Mouse (Mus musculus): Measurements from ENCODE around the gene Stx1a. TPM values are rescaled to one million over a fixed set of nuclear protein-coding genes. Genes with fewer than 3 reads are reported as not detected.

The Stx1a gene
- polyA plus RNA-seq, 1 experiment from 2014 or later = 54.5 TPM

DNA sequence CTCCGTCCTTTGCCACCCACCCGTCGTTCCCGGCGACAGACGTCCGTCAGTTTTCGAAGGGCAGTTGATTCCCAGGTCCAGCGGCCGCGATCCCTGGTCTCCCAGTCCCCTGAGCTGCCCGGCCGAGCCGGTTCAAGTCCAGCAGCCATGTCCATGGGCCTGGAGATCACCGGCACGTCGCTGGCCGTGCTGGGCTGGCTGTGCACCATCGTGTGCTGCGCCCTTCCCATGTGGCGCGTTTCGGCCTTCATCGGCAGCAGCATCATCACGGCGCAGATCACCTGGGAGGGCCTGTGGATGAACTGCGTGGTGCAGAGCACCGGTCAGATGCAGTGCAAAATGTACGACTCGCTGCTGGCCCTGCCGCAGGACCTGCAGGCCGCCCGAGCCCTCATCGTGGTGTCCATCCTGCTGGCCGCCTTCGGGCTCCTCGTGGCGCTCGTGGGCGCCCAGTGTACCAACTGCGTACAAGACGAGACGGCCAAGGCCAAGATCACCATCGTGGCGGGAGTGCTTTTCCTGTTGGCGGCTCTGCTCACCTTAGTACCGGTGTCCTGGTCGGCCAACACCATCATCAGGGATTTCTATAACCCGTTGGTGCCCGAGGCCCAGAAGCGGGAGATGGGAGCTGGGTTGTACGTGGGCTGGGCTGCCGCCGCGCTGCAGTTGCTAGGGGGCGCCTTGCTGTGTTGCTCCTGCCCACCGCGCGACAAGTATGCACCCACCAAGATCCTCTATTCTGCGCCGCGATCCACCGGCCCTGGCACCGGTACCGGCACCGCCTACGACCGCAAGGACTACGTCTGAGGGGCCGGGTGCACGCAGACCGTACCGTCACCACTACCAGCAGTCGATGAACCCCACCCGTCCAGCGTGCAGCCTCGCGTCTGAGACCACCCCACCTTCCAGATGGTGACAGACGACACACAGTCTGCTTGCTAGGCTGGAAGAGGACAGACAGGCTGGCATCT is 36.7 kb upstream of the Stx1a start:
- Histone ChIP-seq H3K9me3 (no peaks in the 10 kb centered on the region), H3K9ac (0 out of 2 replicates have a peak overlapping the region, but pooled peaks have one; percentile 13), H3K4me2 (replicated peaks) (peak overlapping the region; percentile 48), H3K4me1 (peaks cover 24% of the 10 kb centered on the region), H3K27ac (no peak overlapping the region), H3K4me3 (peak overlapping the region; percentile 22), H3K27me3 (replicated peaks) (peaks cover 49% of the 10 kb centered on the region), H3K36me3 (no peaks in the 10 kb centered on the region)
- no peak for ATAC-seq (ENCODE audit: low FRiP score, low read depth)
- 3% methylated on average over 79 of the region's 79 CpGs for WGBS

GRCm38 (mm10) chr5:134989166-134989565 is 34.1 kb upstream of the Stx1a start:
- Histone ChIP-seq H3K9me3 (no peaks in the 10 kb centered on the region), H3K9ac (no peak overlapping the region), H3K27ac (no peak overlapping the region), H3K36me3 (no peaks in the 10 kb centered on the region), H3K27me3 (replicated peaks) (peaks cover 47% of the 10 kb centered on the region), H3K4me1 (peaks cover 19% of the 10 kb centered on the region), H3K4me3 (no peak overlapping the region), H3K4me2 (replicated peaks) (no peak overlapping the region)
- no peak for ATAC-seq (ENCODE audit: low FRiP score, low read depth)
- WGBS = 57% methylated on average over 11 of the region's 11 CpGs

GRCm38 (mm10) chr5:134989741-134990140 is 33.5 kb upstream of the Stx1a start:
- no peak for ATAC-seq (ENCODE audit: low FRiP score, low read depth)
- no peak overlapping the region for H3K4me3 ChIP-seq
- no peak overlapping the region for H3K4me2 ChIP-seq (replicated peaks)
- no peak overlapping the region for H3K27ac ChIP-seq
- no peaks in the 10 kb centered on the region for H3K9me3 ChIP-seq
- H3K36me3 ChIP-seq = no peaks in the 10 kb centered on the region
- H3K27me3 ChIP-seq (replicated peaks) = peaks cover 41% of the 10 kb centered on the region
- WGBS = 78% methylated on average over 6 of the region's 6 CpGs
- no peak overlapping the region for H3K9ac ChIP-seq
- peaks cover 18% of the 10 kb centered on the region for H3K4me1 ChIP-seq

GRCm38 (mm10) chr5:134992566-134992965 is 30.7 kb upstream of the Stx1a start:
- Histone ChIP-seq H3K9me3 (no peaks in the 10 kb centered on the region), H3K4me3 (no peak overlapping the region), H3K9ac (no peak overlapping the region), H3K36me3 (no peaks in the 10 kb centered on the region), H3K27me3 (replicated peaks) (peaks cover 13% of the 10 kb centered on the region), H3K4me2 (replicated peaks) (no peak overlapping the region), H3K27ac (no peak overlapping the region), H3K4me1 (no peaks in the 10 kb centered on the region)
- no peak for ATAC-seq (ENCODE audit: low FRiP score, low read depth)
- 86% methylated on average over 5 of the region's 5 CpGs for WGBS

DNA sequence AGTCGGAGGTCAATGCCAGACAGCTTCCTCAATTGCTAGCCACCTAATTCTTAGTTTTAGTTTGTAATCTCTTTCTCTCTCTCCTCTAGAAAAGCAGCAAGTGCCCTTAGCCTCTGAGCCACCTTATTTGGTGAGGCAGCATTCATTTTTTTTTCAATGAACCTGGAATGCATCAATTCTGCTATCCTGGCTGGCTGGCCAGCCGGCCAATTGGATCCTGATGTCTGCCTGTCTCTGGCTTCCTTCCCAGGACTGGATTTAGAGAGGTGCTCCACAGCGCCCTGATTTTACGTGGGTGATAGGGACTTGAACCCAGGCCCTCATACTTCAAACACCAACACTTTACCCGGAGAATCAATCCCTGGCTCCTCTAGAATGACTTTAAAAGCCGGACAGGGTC is 24.9 kb upstream of the Stx1a start:
- no peaks in the 10 kb centered on the region for H3K9me3 ChIP-seq
- no peak overlapping the region for H3K27ac ChIP-seq
- no peaks in the 10 kb centered on the region for H3K36me3 ChIP-seq
- H3K27me3 ChIP-seq (replicated peaks) = no peaks in the 10 kb centered on the region
- no peak for ATAC-seq (ENCODE audit: low FRiP score, low read depth)
- H3K9ac ChIP-seq = no peak overlapping the region
- no peak overlapping the region for H3K4me2 ChIP-seq (replicated peaks)
- H3K4me1 ChIP-seq = peaks cover 7% of the 10 kb centered on the region
- H3K4me3 ChIP-seq = no peak overlapping the region
- 80% methylated on average over 6 of the region's 6 CpGs for WGBS

DNA sequence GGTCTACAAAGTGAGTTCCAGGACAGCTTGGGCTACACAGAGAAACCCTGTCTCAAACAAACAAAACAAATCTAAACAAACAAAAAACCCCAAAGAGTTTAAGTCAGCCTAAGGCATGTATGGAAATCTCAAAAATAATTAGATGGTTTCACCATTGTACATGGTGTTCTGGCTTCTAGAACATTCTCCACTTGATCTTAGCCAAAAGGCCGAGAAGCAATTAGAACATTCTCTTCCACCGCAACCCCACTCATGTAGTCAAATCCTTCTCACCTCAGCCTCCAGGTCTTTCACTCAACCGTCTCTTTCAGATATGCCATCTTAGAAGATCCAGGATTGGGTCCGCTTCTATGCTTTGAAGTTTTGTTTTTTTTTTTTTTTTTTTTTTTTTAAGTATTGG is 23.5 kb upstream of the Stx1a start:
- Histone ChIP-seq H3K4me2 (replicated peaks) (no peak overlapping the region), H3K4me3 (no peak overlapping the region), H3K27ac (no peak overlapping the region), H3K9ac (no peak overlapping the region), H3K27me3 (replicated peaks) (no peaks in the 10 kb centered on the region), H3K36me3 (no peaks in the 10 kb centered on the region), H3K9me3 (no peaks in the 10 kb centered on the region), H3K4me1 (peaks cover 7% of the 10 kb centered on the region)
- 93% methylated on average over 4 of the region's 4 CpGs for WGBS
- ATAC-seq (ENCODE audit: low FRiP score, low read depth) = no peak

DNA sequence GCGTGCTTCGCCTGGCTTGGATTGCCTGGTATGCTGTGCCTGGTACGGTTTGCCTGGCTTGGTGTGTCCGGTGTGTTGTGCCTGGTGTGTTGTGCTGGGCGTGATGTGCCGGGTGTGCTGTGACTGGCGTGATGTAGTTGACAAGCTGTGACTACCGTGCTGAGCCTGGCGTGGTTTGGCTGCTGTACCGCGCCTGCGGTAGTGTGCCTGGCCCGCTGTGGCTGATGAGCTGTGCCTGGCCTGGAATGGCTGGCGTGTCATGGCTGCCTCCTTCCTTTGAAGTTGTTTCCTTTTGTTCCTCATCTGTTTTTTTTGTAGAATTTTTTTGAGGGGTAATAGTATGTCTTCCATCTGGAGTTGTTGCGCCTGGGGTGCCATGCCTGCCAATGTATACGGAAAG is 22.5 kb upstream of the Stx1a start:
- 52% methylated on average over 16 of the region's 16 CpGs for WGBS
- H3K27ac ChIP-seq = no peak overlapping the region
- H3K36me3 ChIP-seq = no peaks in the 10 kb centered on the region
- ATAC-seq (ENCODE audit: low FRiP score, low read depth) = no peak
- H3K9me3 ChIP-seq = no peaks in the 10 kb centered on the region
- no peak overlapping the region for H3K4me3 ChIP-seq
- H3K4me1 ChIP-seq = peaks cover 7% of the 10 kb centered on the region
- H3K27me3 ChIP-seq (replicated peaks) = no peaks in the 10 kb centered on the region
- H3K4me2 ChIP-seq (replicated peaks) = no peak overlapping the region
- H3K9ac ChIP-seq = no peak overlapping the region

GRCm38 (mm10) chr5:135001309-135001708 is 22.0 kb upstream of the Stx1a start:
- Histone ChIP-seq H3K4me3 (no peak overlapping the region), H3K36me3 (no peaks in the 10 kb centered on the region), H3K27ac (no peak overlapping the region), H3K9ac (no peak overlapping the region), H3K27me3 (replicated peaks) (no peaks in the 10 kb centered on the region), H3K4me2 (replicated peaks) (peak overlapping the region; percentile 44), H3K4me1 (peaks cover 7% of the 10 kb centered on the region), H3K9me3 (no peaks in the 10 kb centered on the region)
- ATAC-seq (ENCODE audit: low FRiP score, low read depth) = 0 out of 2 replicates have a peak, but pooled peaks have one; percentile 29
- 3% methylated on average over 14 of the region's 14 CpGs for WGBS

GRCm38 (mm10) chr5:135002151-135002550 is 21.1 kb upstream of the Stx1a start:
- H3K4me1 ChIP-seq = peaks cover 7% of the 10 kb centered on the region
- no peak overlapping the region for H3K4me2 ChIP-seq (replicated peaks)
- ATAC-seq (ENCODE audit: low FRiP score, low read depth) = no peak
- 71% methylated on average over 5 of the region's 5 CpGs for WGBS
- H3K27me3 ChIP-seq (replicated peaks) = no peaks in the 10 kb centered on the region
- H3K4me3 ChIP-seq = no peak overlapping the region
- H3K27ac ChIP-seq = no peak overlapping the region
- H3K9ac ChIP-seq = no peak overlapping the region
- no peaks in the 10 kb centered on the region for H3K9me3 ChIP-seq
- H3K36me3 ChIP-seq = no peaks in the 10 kb centered on the region

GRCm38 (mm10) chr5:135007802-135008571 is 15.3 kb upstream of the Stx1a start:
- H3K27me3 ChIP-seq (replicated peaks) = no peaks in the 10 kb centered on the region
- H3K4me2 ChIP-seq (replicated peaks) = peak overlapping the region; percentile 83
- no peaks in the 10 kb centered on the region for H3K9me3 ChIP-seq
- H3K36me3 ChIP-seq = no peaks in the 10 kb centered on the region
- H3K9ac ChIP-seq = peak overlapping the region; percentile 70
- peaks cover 21% of the 10 kb centered on the region for H3K4me1 ChIP-seq
- H3K4me3 ChIP-seq = peak overlapping the region; percentile 56
- peak overlapping the region; percentile 92 for H3K27ac ChIP-seq
- ATAC-seq (ENCODE audit: low FRiP score, low read depth) = no peak
- 31% methylated on average over 16 of the region's 16 CpGs for WGBS

DNA sequence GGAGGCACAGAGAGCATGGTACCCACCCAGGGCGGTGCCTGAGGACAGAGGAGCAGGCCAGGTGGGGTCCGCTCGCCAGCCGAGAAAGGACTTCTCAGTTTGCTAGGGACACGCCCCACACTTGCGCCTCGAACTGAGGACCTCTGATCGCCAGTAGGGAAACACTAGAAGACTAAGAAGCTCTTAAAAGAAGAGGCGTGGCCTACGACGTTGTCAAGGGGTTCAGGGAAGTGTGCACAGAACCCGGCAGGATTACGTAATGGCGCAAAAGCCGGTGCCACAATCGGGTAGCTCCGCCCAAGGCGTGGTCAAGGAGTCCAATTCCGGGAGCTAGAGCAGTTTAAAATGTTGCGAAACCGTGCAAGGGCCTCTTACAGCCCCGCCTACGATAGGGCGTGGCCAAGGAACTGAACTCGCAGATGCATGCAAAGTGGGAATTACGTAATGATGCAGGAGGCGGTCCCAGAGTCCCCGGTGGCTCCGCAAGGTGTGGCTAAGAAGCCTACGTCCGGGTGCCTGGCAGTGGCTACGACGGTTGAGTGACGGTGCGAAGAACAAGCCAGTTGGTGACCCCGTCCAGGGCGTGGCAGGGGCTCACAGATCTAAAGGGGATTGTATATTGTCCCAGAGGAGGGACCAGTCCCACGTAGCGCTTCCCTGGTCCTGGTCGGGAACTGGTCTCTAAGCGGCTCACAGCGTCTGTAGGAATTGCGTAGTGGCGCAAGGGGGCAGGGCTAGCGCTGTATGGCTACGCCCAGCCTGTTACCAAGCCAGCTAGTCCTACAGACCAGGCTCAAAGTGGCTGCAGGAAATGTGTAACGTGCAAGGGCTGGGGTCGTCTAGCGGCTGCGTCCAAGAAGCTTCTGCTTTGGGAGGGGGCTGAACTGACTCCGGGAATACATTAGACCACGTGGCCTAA is 14.4 kb upstream of the Stx1a start, which contains the start of gene Abhd11:
Gene Abhd11 (plus strand): TSS at position 482 of the 919 bp plus-strand sequence.
- Histone ChIP-seq H3K27me3 (replicated peaks) (no peaks in the 10 kb centered on the region), H3K4me2 (replicated peaks) (peak within 1 kb of the TSS; percentile 83), H3K4me3 (peak within 1 kb of the TSS; percentile 56), H3K27ac (peak within 1 kb of the TSS; percentile 92), H3K9me3 (no peaks in the 10 kb centered on the region), H3K36me3 (no peaks in the 10 kb centered on the region), H3K4me1 (peaks cover 21% of the 10 kb centered on the region), H3K9ac (peak within 1 kb of the TSS; percentile 70)
- WGBS = under 1% methylated on average over 52 of the region's 52 CpGs
- ATAC-seq (ENCODE audit: low FRiP score, low read depth) = peak; percentile 85

All from neural tube, embryonic 12.5 days (tissue).